Mouse (Mus musculus) cerebellum, adult 11-12 months (tissue): ENCODE results near the gene Id1.

Experiments used
- DNase-seq: peaks from one replicate; pipeline ENCODE4 v3.0.0; 2022

Id1 gene

GRCm38 (mm10) chr2:152736090-152736601 lies at the start of gene Id1:
Gene Id1 (plus strand): TSS chr2:152736251.
- DNase-seq, result peak; percentile 35

- no peak for DNase-seq
Observed at GRCm38 (mm10) chr2:152686399-152686798, 49.7 kb upstream of the Id1 start.

GRCm38 (mm10) chr2:152686806-152687267 lies 49.2 kb upstream of the Id1 start, which contains the start of gene Mcts2:
Gene Mcts2 (plus strand): TSS chr2:152687035.
- peak; percentile 98 for DNase-seq

- DNase-seq, result no peak
Observed at GRCm38 (mm10) chr2:152691564-152692217, 44.4 kb upstream of the Id1 start.

GRCm38 (mm10) chr2:152693233-152693632 lies 42.8 kb upstream of the Id1 start:
- DNase-seq, result peak; percentile 60

GRCm38 (mm10) chr2:152693735-152694134 lies 42.3 kb upstream of the Id1 start:
- no peak for DNase-seq

- DNase-seq, result peak; percentile 33
Observed at GRCm38 (mm10) chr2:152694708-152695107, 41.3 kb upstream of the Id1 start.

- DNase-seq, result peak; percentile 38
Observed at GRCm38 (mm10) chr2:152696016-152696415, 40.0 kb upstream of the Id1 start.

GRCm38 (mm10) chr2:152696476-152697164 lies 39.4 kb upstream of the Id1 start:
- DNase-seq, result peak; percentile 91

GRCm38 (mm10) chr2:152700138-152700537 lies 35.9 kb upstream of the Id1 start:
- DNase-seq, result peak; percentile 63

- peak; percentile 76 for DNase-seq
Observed at GRCm38 (mm10) chr2:152700725-152701124, 35.3 kb upstream of the Id1 start.

- DNase-seq, result peak; percentile 64
Observed at GRCm38 (mm10) chr2:152703596-152704255, 32.3 kb upstream of the Id1 start.

- DNase-seq, result peak; percentile 87
Observed at GRCm38 (mm10) chr2:152704256-152704605, 31.8 kb upstream of the Id1 start.

- DNase-seq, result peak; percentile 63
Observed at GRCm38 (mm10) chr2:152704811-152705370, 31.2 kb upstream of the Id1 start.

GRCm38 (mm10) chr2:152705993-152706571 lies 30.0 kb upstream of the Id1 start:
- DNase-seq, result peak; percentile 67

GRCm38 (mm10) chr2:152707186-152707585 lies 28.9 kb upstream of the Id1 start:
- no peak for DNase-seq

- peak; percentile 82 for DNase-seq
Observed at GRCm38 (mm10) chr2:152707627-152708026, 28.4 kb upstream of the Id1 start.

- no peak for DNase-seq
Observed at GRCm38 (mm10) chr2:152709066-152709465, 27.0 kb upstream of the Id1 start.

GRCm38 (mm10) chr2:152716241-152716772 lies 19.7 kb upstream of the Id1 start:
- DNase-seq, result no peak

- no peak for DNase-seq
Observed at GRCm38 (mm10) chr2:152717652-152718051, 18.4 kb upstream of the Id1 start.

- no peak for DNase-seq
Observed at GRCm38 (mm10) chr2:152718076-152718475, 18.0 kb upstream of the Id1 start.

- no peak for DNase-seq
Observed at GRCm38 (mm10) chr2:152723651-152724331, 12.3 kb upstream of the Id1 start.
